Mouse (Mus musculus): ENCODE results near the gene E4f1.

- no peak for TF ChIP-seq POLR2A (IDR thresholded peaks at IDR 0.05; ENCODE audit: borderline replicate concordance, insufficient read depth, low read length)
- no peak for TF ChIP-seq CTCF (IDR thresholded peaks at IDR 0.05; ENCODE audit: borderline replicate concordance, insufficient read depth, low read depth, low read length)
These were observed 29.7 kb downstream of the E4f1 start for GRCm38 (mm10) chr17:24440377-24440776.

Data from cerebellum, adult 2 months (tissue).